Mouse (Mus musculus): ENCODE measurements at regions not wholly inside any gene's neighbourhood (a gene's known extent, or its start where the extent isn't known, plus 50 kb on each side); places are given as distances from the start of the nearest gene placed in this dataset.
A peak's percentile ranks its signal among the peaks of the same experiment; 100 is the strongest.

DNA sequence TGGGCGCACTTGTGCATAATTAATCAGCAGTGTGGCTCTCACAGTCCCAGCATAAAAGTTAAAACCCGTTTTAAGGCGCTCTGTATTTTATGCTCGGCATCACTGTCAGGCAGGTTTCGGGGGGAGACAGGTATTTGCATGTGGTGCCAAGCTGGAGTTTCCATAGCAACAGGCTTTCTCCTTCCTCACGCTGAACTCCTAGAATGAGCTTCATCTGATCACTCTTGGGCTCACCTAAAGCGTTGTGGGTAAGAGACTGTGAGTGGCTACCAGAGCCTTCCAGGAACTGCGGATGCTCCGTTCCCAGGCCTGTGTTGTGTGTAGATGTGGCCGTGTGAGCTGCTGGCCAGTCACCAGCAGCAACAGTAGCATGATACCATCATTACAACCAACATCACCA is 161.5 kb downstream of the Ajap1 start:
- H3K27ac ChIP-seq (ENCODE audit: low read length): no peak overlapping the region
- H3K4me1 ChIP-seq (ENCODE audit: insufficient read depth, low read length): no peaks in the 10 kb centered on the region
- H3K9me3 ChIP-seq (ENCODE audit: low read length): no peaks in the 10 kb centered on the region; the same call in 1 of the 2 replicates
- no peak overlapping the region for H3K4me2 ChIP-seq (replicated peaks; ENCODE audit: low read depth, low read length)
- H3K4me3 ChIP-seq (ENCODE audit: low read length): no peak overlapping the region
- no peak overlapping the region for H3K9ac ChIP-seq (replicated peaks; ENCODE audit: low read length)
- no peaks in the 10 kb centered on the region for H3K36me3 ChIP-seq (ENCODE audit: insufficient read depth, low read length)
- 64% methylated on average over 10 of the region's 10 CpGs for WGBS
- no peak for ATAC-seq (ENCODE audit: low FRiP score, low TSS enrichment)
- H3K27me3 ChIP-seq (ENCODE audit: insufficient read depth, low read length): no peaks in the 10 kb centered on the region

GRCm38 (mm10) chr4:153320602-153321001 is 162.0 kb downstream of the Ajap1 start:
- 29% methylated on average over 9 of the region's 9 CpGs for WGBS
- ATAC-seq (ENCODE audit: low FRiP score, low TSS enrichment): peak; percentile 56; the same call in 1 of the 2 replicates
- Histone ChIP-seq H3K36me3 (ENCODE audit: insufficient read depth, low read length) (no peaks in the 10 kb centered on the region), H3K4me3 (ENCODE audit: low read length) (no peak overlapping the region), H3K4me1 (ENCODE audit: insufficient read depth, low read length) (no peaks in the 10 kb centered on the region), H3K4me2 (replicated peaks; ENCODE audit: low read depth, low read length) (no peak overlapping the region), H3K27ac (ENCODE audit: low read length) (no peak overlapping the region), H3K9me3 (ENCODE audit: low read length) (no peaks in the 10 kb centered on the region; the same call in 1 of the 2 replicates), H3K27me3 (ENCODE audit: insufficient read depth, low read length) (no peaks in the 10 kb centered on the region), H3K9ac (replicated peaks; ENCODE audit: low read length) (no peak overlapping the region)

GRCm38 (mm10) chr4:153316964-153317724 is 165.5 kb downstream of the Ajap1 start:
- Histone ChIP-seq H3K9ac (replicated peaks; ENCODE audit: low read length) (no peak overlapping the region), H3K4me3 (ENCODE audit: low read length) (no peak overlapping the region), H3K27me3 (ENCODE audit: insufficient read depth, low read length) (no peaks in the 10 kb centered on the region), H3K4me1 (ENCODE audit: insufficient read depth, low read length) (no peaks in the 10 kb centered on the region), H3K27ac (ENCODE audit: low read length) (no peak overlapping the region), H3K9me3 (ENCODE audit: low read length) (no peaks in the 10 kb centered on the region; the same call in 1 of the 2 replicates), H3K4me2 (replicated peaks; ENCODE audit: low read depth, low read length) (no peak overlapping the region), H3K36me3 (ENCODE audit: insufficient read depth, low read length) (no peaks in the 10 kb centered on the region)
- ATAC-seq (ENCODE audit: low FRiP score, low TSS enrichment): no peak
- WGBS: 90% methylated on average over 16 of the region's 16 CpGs

- H3K4me3 ChIP-seq (ENCODE audit: low read length): no peak overlapping the region
- 91% methylated on average over 4 of the region's 4 CpGs for WGBS
- H3K9me3 ChIP-seq (ENCODE audit: low read length): no peaks in the 10 kb centered on the region; the same call in 1 of the 2 replicates
Measured at GRCm38 (mm10) chr4:153316519-153316918, 166.1 kb downstream of the Ajap1 start.

DNA sequence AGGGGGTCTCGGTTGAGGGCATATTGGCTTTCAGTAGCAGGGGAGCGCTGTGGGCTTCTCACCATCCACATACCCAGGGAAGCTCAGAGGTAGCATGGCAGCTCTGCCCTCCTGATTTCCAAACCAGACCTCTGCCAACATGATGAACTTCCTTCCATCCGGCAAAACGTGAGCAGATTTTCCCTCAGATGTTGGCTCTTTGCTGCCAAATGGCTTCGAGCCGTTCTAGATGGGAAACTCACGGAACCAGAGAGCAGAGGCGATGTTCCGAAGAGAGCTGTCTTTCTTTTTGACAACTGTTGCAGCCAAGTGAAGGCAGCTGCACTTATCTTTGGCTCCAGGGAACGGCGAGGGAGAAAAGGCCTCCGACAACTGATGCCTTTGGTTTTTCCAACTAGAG is 168.7 kb downstream of the Ajap1 start:
- Histone ChIP-seq H3K9me3 (ENCODE audit: low read length) (no peaks in the 10 kb centered on the region; the same call in 1 of the 2 replicates), H3K9ac (replicated peaks; ENCODE audit: low read length) (no peak overlapping the region), H3K36me3 (ENCODE audit: insufficient read depth, low read length) (no peaks in the 10 kb centered on the region), H3K4me3 (ENCODE audit: low read length) (no peak overlapping the region), H3K4me2 (replicated peaks; ENCODE audit: low read depth, low read length) (no peak overlapping the region), H3K27me3 (ENCODE audit: insufficient read depth, low read length) (no peaks in the 10 kb centered on the region), H3K4me1 (ENCODE audit: insufficient read depth, low read length) (no peaks in the 10 kb centered on the region), H3K27ac (ENCODE audit: low read length) (no peak overlapping the region)
- 77% methylated on average over 12 of the region's 12 CpGs for WGBS
- ATAC-seq (ENCODE audit: low FRiP score, low TSS enrichment): no peak

More at GRCm38 (mm10) chr4:153316519-153316918, 166.1 kb downstream of the Ajap1 start:
- no peak overlapping the region for H3K4me2 ChIP-seq (replicated peaks; ENCODE audit: low read depth, low read length)
- no peak for ATAC-seq (ENCODE audit: low FRiP score, low TSS enrichment)
- H3K27me3 ChIP-seq (ENCODE audit: insufficient read depth, low read length): no peaks in the 10 kb centered on the region
- no peak overlapping the region for H3K27ac ChIP-seq (ENCODE audit: low read length)
- no peak overlapping the region for H3K9ac ChIP-seq (replicated peaks; ENCODE audit: low read length)
- no peaks in the 10 kb centered on the region for H3K36me3 ChIP-seq (ENCODE audit: insufficient read depth, low read length)
- H3K4me1 ChIP-seq (ENCODE audit: insufficient read depth, low read length): no peaks in the 10 kb centered on the region

GRCm38 (mm10) chr4:153311574-153311973 is 171.0 kb downstream of the Ajap1 start:
- no peak for ATAC-seq (ENCODE audit: low FRiP score, low TSS enrichment)
- WGBS: 72% methylated on average over 5 of the region's 5 CpGs

DNA sequence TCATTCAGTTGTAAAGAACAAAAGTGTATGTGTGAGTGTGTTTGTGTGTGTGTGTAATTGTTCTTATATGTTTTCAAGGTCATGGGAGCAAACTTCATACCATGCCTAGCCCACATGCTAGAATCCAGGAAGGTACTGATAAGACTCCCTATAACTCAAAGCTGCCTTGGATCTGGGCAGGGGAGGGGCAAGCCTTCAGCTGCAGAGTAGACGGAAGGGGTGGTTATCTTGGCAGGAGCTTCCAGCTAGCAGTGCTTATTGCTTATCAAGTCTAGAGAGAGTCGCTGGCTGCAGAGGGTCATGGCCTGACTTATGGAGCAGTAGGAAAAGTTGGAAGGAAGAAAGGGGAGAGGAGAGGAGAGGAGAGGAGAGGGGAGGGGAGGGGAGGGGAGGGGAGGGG is 172.0 kb downstream of the Ajap1 start:
- H3K27me3 ChIP-seq (ENCODE audit: insufficient read depth, low read length): no peaks in the 10 kb centered on the region
- no peak overlapping the region for H3K4me3 ChIP-seq (ENCODE audit: low read length)
- H3K27ac ChIP-seq (ENCODE audit: low read length): no peak overlapping the region
- no peak for ATAC-seq (ENCODE audit: low FRiP score, low TSS enrichment)
- H3K4me2 ChIP-seq (replicated peaks; ENCODE audit: low read depth, low read length): no peak overlapping the region
- no peaks in the 10 kb centered on the region for H3K36me3 ChIP-seq (ENCODE audit: insufficient read depth, low read length)
- H3K4me1 ChIP-seq (ENCODE audit: insufficient read depth, low read length): no peaks in the 10 kb centered on the region
- no peak overlapping the region for H3K9ac ChIP-seq (replicated peaks; ENCODE audit: low read length)
- H3K9me3 ChIP-seq (ENCODE audit: low read length): no peaks in the 10 kb centered on the region
- WGBS: 30% methylated on average over 2 of the region's 2 CpGs

More at GRCm38 (mm10) chr4:153311574-153311973, 171.0 kb downstream of the Ajap1 start:
- H3K27ac ChIP-seq (ENCODE audit: low read length): no peak overlapping the region
- no peaks in the 10 kb centered on the region for H3K9me3 ChIP-seq (ENCODE audit: low read length)
- no peak overlapping the region for H3K4me2 ChIP-seq (replicated peaks; ENCODE audit: low read depth, low read length)
- no peaks in the 10 kb centered on the region for H3K4me1 ChIP-seq (ENCODE audit: insufficient read depth, low read length)
- no peaks in the 10 kb centered on the region for H3K27me3 ChIP-seq (ENCODE audit: insufficient read depth, low read length)
- no peak overlapping the region for H3K9ac ChIP-seq (replicated peaks; ENCODE audit: low read length)
- H3K4me3 ChIP-seq (ENCODE audit: low read length): no peak overlapping the region
- no peaks in the 10 kb centered on the region for H3K36me3 ChIP-seq (ENCODE audit: insufficient read depth, low read length)

GRCm38 (mm10) chr4:153303521-153303920 is 179.1 kb downstream of the Ajap1 start:
- Histone ChIP-seq H3K27me3 (ENCODE audit: insufficient read depth, low read length) (no peaks in the 10 kb centered on the region), H3K4me1 (ENCODE audit: insufficient read depth, low read length) (peaks cover 8% of the 10 kb centered on the region; the same call in 1 of the 2 replicates), H3K4me2 (replicated peaks; ENCODE audit: low read depth, low read length) (no peak overlapping the region), H3K27ac (ENCODE audit: low read length) (no peak overlapping the region), H3K36me3 (ENCODE audit: insufficient read depth, low read length) (no peaks in the 10 kb centered on the region), H3K9me3 (ENCODE audit: low read length) (no peaks in the 10 kb centered on the region), H3K4me3 (ENCODE audit: low read length) (no peak overlapping the region), H3K9ac (replicated peaks; ENCODE audit: low read length) (no peak overlapping the region)
- ATAC-seq (ENCODE audit: low FRiP score, low TSS enrichment): no peak
- WGBS: 32% methylated on average over 5 of the region's 5 CpGs

DNA sequence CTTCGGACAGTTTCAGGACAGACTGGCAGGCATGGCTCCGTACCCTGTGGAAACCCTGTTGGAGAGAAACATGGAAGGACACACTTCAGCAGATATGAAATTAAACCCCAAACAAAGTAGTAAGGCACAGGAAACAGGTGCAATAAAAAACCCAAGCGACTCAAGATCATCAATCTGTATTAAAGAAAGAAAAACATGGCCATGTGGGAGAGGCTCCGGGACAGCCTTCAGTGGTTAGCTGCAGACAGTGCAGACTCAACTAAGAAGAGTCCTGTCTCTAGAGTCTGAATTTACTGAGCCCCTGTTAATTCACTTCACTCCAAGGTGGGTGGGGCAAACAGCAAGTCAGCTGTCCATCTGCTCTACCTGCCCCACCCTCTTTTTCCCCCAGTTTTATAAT is 179.8 kb downstream of the Ajap1 start:
- 32% methylated on average over 4 of the region's 4 CpGs for WGBS
- H3K27ac ChIP-seq (ENCODE audit: low read length): no peak overlapping the region
- H3K27me3 ChIP-seq (ENCODE audit: insufficient read depth, low read length): no peaks in the 10 kb centered on the region
- H3K9me3 ChIP-seq (ENCODE audit: low read length): no peaks in the 10 kb centered on the region
- peaks cover 8% of the 10 kb centered on the region; the same call in 1 of the 2 replicates for H3K4me1 ChIP-seq (ENCODE audit: insufficient read depth, low read length)
- H3K36me3 ChIP-seq (ENCODE audit: insufficient read depth, low read length): no peaks in the 10 kb centered on the region
- peak; percentile 71; the same call in 1 of the 2 replicates for ATAC-seq (ENCODE audit: low FRiP score, low TSS enrichment)
- no peak overlapping the region for H3K4me3 ChIP-seq (ENCODE audit: low read length)
- no peak overlapping the region for H3K4me2 ChIP-seq (replicated peaks; ENCODE audit: low read depth, low read length)
- H3K9ac ChIP-seq (replicated peaks; ENCODE audit: low read length): no peak overlapping the region

DNA sequence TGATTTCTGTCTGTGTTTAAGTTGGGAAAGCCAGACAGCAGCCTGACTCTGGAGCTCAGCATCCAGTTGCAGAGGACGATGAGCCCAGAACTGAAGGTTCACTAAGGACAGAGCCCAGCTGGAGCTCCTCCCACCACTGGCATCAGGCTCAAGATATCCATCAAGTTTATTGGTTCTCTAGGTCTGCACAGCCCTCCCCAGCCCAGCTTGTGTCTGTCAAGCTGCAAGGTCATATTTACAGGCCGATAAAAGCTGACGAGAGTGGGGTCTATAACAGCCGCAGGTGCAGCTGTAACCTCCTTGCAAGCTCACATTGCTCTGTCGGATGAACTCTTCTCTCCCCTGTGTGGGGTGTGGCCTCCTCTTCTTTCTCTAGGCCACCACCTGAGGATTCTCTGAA is 184.3 kb downstream of the Ajap1 start:
- no peaks in the 10 kb centered on the region for H3K9me3 ChIP-seq (ENCODE audit: low read length)
- H3K9ac ChIP-seq (replicated peaks; ENCODE audit: low read length): no peak overlapping the region
- peaks cover 8% of the 10 kb centered on the region; the same call in 1 of the 2 replicates for H3K4me1 ChIP-seq (ENCODE audit: insufficient read depth, low read length)
- H3K27ac ChIP-seq (ENCODE audit: low read length): peak overlapping the region; percentile 20; the same call in 1 of the 2 replicates
- H3K36me3 ChIP-seq (ENCODE audit: insufficient read depth, low read length): no peaks in the 10 kb centered on the region
- 21% methylated on average over 5 of the region's 5 CpGs for WGBS
- no peak overlapping the region for H3K4me3 ChIP-seq (ENCODE audit: low read length)
- H3K27me3 ChIP-seq (ENCODE audit: insufficient read depth, low read length): no peaks in the 10 kb centered on the region
- no peak overlapping the region for H3K4me2 ChIP-seq (replicated peaks; ENCODE audit: low read depth, low read length)
- peak; percentile 65 for ATAC-seq (ENCODE audit: low FRiP score, low TSS enrichment)

Measured in kidney, embryonic 16.5 days (tissue).